Mouse (Mus musculus): ENCODE data around the gene Reep3. TPM values are rescaled to one million over a fixed set of nuclear protein-coding genes. Genes with fewer than 3 reads are reported as not detected.
A peak's percentile ranks its signal among the peaks of the same experiment; 100 is the strongest.

Reep3 gene
- polyA plus RNA-seq, 1 experiment from 2014 or later, result 24.6 TPM

GRCm38 (mm10) chr10:66969081-66969480 is 127.7 kb downstream of the Reep3 start:
- H3K9me3 ChIP-seq, result no peaks in the 10 kb centered on the region

GRCm38 (mm10) chr10:66968541-66968940 is 128.2 kb downstream of the Reep3 start:
- peak; percentile 46 for DNase-seq (ENCODE audit: low spot score)
- 54% methylated on average over 4 of the region's 4 CpGs for WGBS
- Histone ChIP-seq H3K9me3 (no peaks in the 10 kb centered on the region), H3K27me3 (replicated peaks; ENCODE audit: low read depth, poor library complexity, severe bottlenecking) (no peaks in the 10 kb centered on the region), H3K36me3 (replicated peaks) (no peaks in the 10 kb centered on the region), H3K4me1 (peaks cover 27% of the 10 kb centered on the region), H3K27ac (replicated peaks) (no peak overlapping the region), H3K4me3 (no peak overlapping the region)

More at GRCm38 (mm10) chr10:66969081-66969480, 127.7 kb downstream of the Reep3 start:
- WGBS, result 79% methylated on average over 5 of the region's 5 CpGs
- Histone ChIP-seq H3K4me3 (no peak overlapping the region), H3K27me3 (replicated peaks; ENCODE audit: low read depth, poor library complexity, severe bottlenecking) (no peaks in the 10 kb centered on the region), H3K27ac (replicated peaks) (no peak overlapping the region), H3K4me1 (peaks cover 28% of the 10 kb centered on the region), H3K36me3 (replicated peaks) (no peaks in the 10 kb centered on the region)
- DNase-seq (ENCODE audit: low spot score), result no peak

GRCm38 (mm10) chr10:66966391-66967109 is 130.2 kb downstream of the Reep3 start:
- peak overlapping the region; percentile 72 for H3K27ac ChIP-seq (replicated peaks)
- DNase-seq (ENCODE audit: low spot score), result peak; percentile 23

GRCm38 (mm10) chr10:66960136-66960535 is 136.6 kb downstream of the Reep3 start:
- 84% methylated on average over 8 of the region's 8 CpGs for WGBS
- Histone ChIP-seq H3K27me3 (replicated peaks; ENCODE audit: low read depth, poor library complexity, severe bottlenecking) (no peaks in the 10 kb centered on the region), H3K9me3 (no peaks in the 10 kb centered on the region), H3K4me1 (peaks cover 11% of the 10 kb centered on the region; the same call in 1 of the 2 replicates), H3K27ac (replicated peaks) (no peak overlapping the region), H3K4me3 (no peak overlapping the region), H3K36me3 (replicated peaks) (no peaks in the 10 kb centered on the region)
- DNase-seq (ENCODE audit: low spot score), result no peak

More at GRCm38 (mm10) chr10:66966391-66967109, 130.2 kb downstream of the Reep3 start:
- H3K4me1 ChIP-seq, result peaks cover 19% of the 10 kb centered on the region
- WGBS, result 71% methylated on average over 9 of the region's 9 CpGs
- H3K4me3 ChIP-seq, result no peak overlapping the region
- no peaks in the 10 kb centered on the region for H3K36me3 ChIP-seq (replicated peaks)
- no peaks in the 10 kb centered on the region for H3K27me3 ChIP-seq (replicated peaks; ENCODE audit: low read depth, poor library complexity, severe bottlenecking)
- H3K9me3 ChIP-seq, result no peaks in the 10 kb centered on the region

Other genes with a start within 250 kb of the Reep3 start
- 33.1 and 34.9 TPM in 2 replicates for gene Jmjd1c, start 820 bp downstream of the Reep3 start, polyA plus RNA-seq (2016; fragmentation: Nextera tagmentation; extraction: Ambion mirVana)
- gene Nrbf2, start 188.4 kb upstream of the Reep3 start, polyA plus RNA-seq (2016; fragmentation: Nextera tagmentation; extraction: Ambion mirVana), result 39.0 and 39.1 TPM in 2 replicates